Mouse (Mus musculus): ENCODE data around the gene Olfr913. TPM values are rescaled to one million over a fixed set of nuclear protein-coding genes. Genes with fewer than 3 reads are reported as not detected.

Olfr913 gene
- not detected in 2 replicates for polyA plus RNA-seq (2015; fragmentation: Nextera tagmentation; extraction: Ambion mirVana)

DNA sequence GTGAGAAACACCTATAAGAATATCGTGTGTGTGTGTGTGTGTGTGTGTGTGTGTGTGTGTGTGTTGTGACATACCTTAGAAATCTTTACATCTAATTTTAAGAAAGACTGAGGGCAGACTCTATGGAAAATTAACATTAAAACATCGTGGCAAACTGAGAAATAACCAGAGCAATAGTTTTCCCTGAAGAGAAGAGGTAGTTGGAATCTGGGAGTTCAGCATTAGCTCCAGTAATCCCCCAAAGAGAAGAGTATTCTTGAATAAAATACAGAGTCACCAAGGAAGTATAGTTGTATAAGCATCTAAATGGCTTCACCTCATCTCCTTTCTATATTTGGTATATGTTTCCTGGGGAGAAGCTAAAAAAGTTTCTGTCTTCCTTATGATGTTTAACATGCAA lies at the start of gene Olfr913:
Olfr913 (plus strand) TSS at position 301 of the 400 bp plus-strand sequence.
- Histone ChIP-seq H3K36me3 (ENCODE audit: control insufficient read depth, insufficient read depth, low read length) (no peaks in the 10 kb centered on the region), H3K9me3 (ENCODE audit: control insufficient read depth, low read length) (no peaks in the 10 kb centered on the region), H3K4me1 (ENCODE audit: control insufficient read depth, insufficient read depth, low read length) (no peaks in the 10 kb centered on the region), H3K27ac (ENCODE audit: low read length) (no peak within 1 kb of the TSS), H3K9ac (ENCODE audit: low read depth, low read length) (no peak within 1 kb of the TSS), H3K4me3 (ENCODE audit: low read length) (no peak within 1 kb of the TSS), H3K4me2 (ENCODE audit: low read depth, low read length) (no peak within 1 kb of the TSS), H3K27me3 (replicated peaks; ENCODE audit: control insufficient read depth, insufficient read depth, low read length) (no peaks in the 10 kb centered on the region)
- 54% methylated on average over 2 of the region's 2 CpGs for WGBS
- ATAC-seq, result no peak

DNA sequence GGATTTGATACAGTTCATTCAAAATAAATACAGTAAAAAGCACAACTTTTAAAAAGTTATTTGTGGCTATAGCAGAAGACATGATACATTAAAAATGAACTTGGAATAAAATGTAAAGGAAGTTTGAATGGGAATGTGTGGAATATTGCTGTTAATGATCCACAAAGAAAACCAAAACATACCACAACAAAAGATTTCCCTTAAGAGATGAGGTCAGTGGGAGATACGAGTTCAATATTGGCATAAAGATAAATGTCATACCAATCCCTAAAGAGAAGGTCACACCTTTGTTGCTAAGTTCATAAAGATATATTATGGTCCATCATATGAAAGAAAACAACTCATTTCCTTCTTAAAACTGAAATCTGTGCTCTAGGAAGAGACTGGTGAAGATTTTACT lies 12.7 kb upstream of the Olfr913 start, which contains the start of gene Olfr912:
Olfr912 (plus strand) TSS at position 301 of the 400 bp plus-strand sequence.
- Histone ChIP-seq H3K4me3 (ENCODE audit: low read length) (no peak within 1 kb of the TSS), H3K9ac (ENCODE audit: low read depth, low read length) (no peak within 1 kb of the TSS), H3K36me3 (ENCODE audit: control insufficient read depth, insufficient read depth, low read length) (no peaks in the 10 kb centered on the region), H3K27ac (ENCODE audit: low read length) (no peak within 1 kb of the TSS), H3K9me3 (ENCODE audit: control insufficient read depth, low read length) (no peaks in the 10 kb centered on the region), H3K4me1 (ENCODE audit: control insufficient read depth, insufficient read depth, low read length) (no peaks in the 10 kb centered on the region), H3K4me2 (ENCODE audit: low read depth, low read length) (no peak within 1 kb of the TSS), H3K27me3 (replicated peaks; ENCODE audit: control insufficient read depth, insufficient read depth, low read length) (no peaks in the 10 kb centered on the region)
- 58% methylated on average over 1 of the region's 1 CpGs for WGBS
- ATAC-seq, result no peak

DNA sequence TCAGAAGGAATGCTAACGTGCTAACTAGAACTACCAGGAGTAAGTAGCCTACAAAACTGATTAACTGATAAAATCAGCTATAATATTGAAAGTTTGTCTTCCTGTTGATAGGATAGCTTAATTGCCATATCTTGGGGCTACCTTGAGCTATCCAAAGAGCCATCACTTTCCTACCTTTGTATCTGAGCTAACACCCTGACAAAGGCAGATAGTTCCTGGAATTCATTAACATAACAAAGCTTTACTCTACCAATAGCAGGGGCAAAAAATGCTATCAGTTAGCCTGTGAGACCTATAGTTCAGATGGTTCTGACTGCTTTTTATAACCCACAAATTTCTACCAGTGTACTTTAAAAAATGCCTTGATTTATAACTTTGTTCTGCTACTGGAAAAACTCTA lies 1.5 kb upstream of the Olfr913 start:
- Histone ChIP-seq H3K27ac (ENCODE audit: low read length) (no peak overlapping the region), H3K27me3 (replicated peaks; ENCODE audit: control insufficient read depth, insufficient read depth, low read length) (no peaks in the 10 kb centered on the region), H3K4me1 (ENCODE audit: control insufficient read depth, insufficient read depth, low read length) (no peaks in the 10 kb centered on the region), H3K36me3 (ENCODE audit: control insufficient read depth, insufficient read depth, low read length) (no peaks in the 10 kb centered on the region), H3K9me3 (ENCODE audit: control insufficient read depth, low read length) (no peaks in the 10 kb centered on the region), H3K9ac (ENCODE audit: low read depth, low read length) (no peak overlapping the region), H3K4me3 (ENCODE audit: low read length) (no peak overlapping the region), H3K4me2 (ENCODE audit: low read depth, low read length) (no peak overlapping the region)
- 47% methylated on average over 1 of the region's 1 CpGs for WGBS
- ATAC-seq, result no peak

DNA sequence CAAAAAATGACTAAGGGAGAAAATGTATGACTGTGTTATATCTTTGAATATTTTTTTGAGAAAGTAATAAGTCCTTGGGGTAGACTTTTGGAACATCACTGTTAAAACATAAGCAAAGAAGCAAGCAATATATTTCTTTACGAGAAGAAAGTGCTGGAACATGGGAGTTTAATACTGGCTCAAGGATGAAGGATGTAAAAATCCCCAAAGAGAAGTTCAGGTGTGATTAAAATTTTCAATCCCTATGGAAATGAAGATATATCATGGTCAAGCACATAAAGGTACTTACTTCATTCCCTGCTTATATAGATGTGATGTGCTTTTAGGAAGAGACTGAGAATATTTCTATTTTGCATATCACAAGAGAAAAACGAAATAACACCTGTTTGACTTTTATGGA lies 12.2 kb downstream of the Olfr913 start, which contains the start of gene Olfr914:
Olfr914 (plus strand) TSS at position 301 of the 400 bp plus-strand sequence.
- H3K4me2 ChIP-seq (ENCODE audit: low read depth, low read length), result no peak within 1 kb of the TSS
- H3K27me3 ChIP-seq (replicated peaks; ENCODE audit: control insufficient read depth, insufficient read depth, low read length), result no peaks in the 10 kb centered on the region
- WGBS, result 62% methylated on average over 2 of the region's 2 CpGs
- no peaks in the 10 kb centered on the region for H3K36me3 ChIP-seq (ENCODE audit: control insufficient read depth, insufficient read depth, low read length)
- H3K9ac ChIP-seq (ENCODE audit: low read depth, low read length), result no peak within 1 kb of the TSS
- no peaks in the 10 kb centered on the region for H3K4me1 ChIP-seq (ENCODE audit: control insufficient read depth, insufficient read depth, low read length)
- H3K4me3 ChIP-seq (ENCODE audit: low read length), result no peak within 1 kb of the TSS
- no peak for ATAC-seq
- H3K27ac ChIP-seq (ENCODE audit: low read length), result no peak within 1 kb of the TSS
- no peaks in the 10 kb centered on the region for H3K9me3 ChIP-seq (ENCODE audit: control insufficient read depth, low read length)

DNA sequence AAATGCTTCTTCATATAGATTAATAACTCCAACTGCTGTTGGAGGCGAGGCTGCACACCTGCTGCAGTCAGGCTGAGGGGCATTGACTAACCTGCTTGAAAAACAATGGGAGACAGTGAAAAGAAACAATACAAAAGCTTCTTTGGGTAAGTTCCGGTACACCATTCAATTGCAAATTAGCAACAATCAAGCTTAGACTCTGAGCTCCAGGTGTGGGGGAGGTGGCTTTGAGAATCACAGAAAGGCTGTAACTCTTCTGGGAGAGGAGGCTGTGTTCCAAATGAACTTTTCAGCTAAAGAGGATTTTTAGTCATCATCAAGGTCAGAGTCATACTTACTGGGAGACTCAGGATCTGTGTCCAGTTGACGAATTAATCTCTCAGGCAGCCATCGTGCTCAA lies 39.8 kb downstream of the Olfr913 start:
- no peaks in the 10 kb centered on the region for H3K36me3 ChIP-seq (ENCODE audit: control insufficient read depth, insufficient read depth, low read length)
- no peaks in the 10 kb centered on the region for H3K4me1 ChIP-seq (ENCODE audit: control insufficient read depth, insufficient read depth, low read length)
- 82% methylated on average over 4 of the region's 4 CpGs for WGBS
- no peak overlapping the region for H3K4me3 ChIP-seq (ENCODE audit: low read length)
- no peaks in the 10 kb centered on the region for H3K27me3 ChIP-seq (replicated peaks; ENCODE audit: control insufficient read depth, insufficient read depth, low read length)
- no peak overlapping the region for H3K4me2 ChIP-seq (ENCODE audit: low read depth, low read length)
- H3K27ac ChIP-seq (ENCODE audit: low read length), result no peak overlapping the region
- H3K9ac ChIP-seq (ENCODE audit: low read depth, low read length), result no peak overlapping the region
- no peak for ATAC-seq
- H3K9me3 ChIP-seq (ENCODE audit: control insufficient read depth, low read length), result no peaks in the 10 kb centered on the region

Other genes starting within 250 kb of the Olfr913 start
- not detected in 2 replicates for gene Olfr898, start 244.3 kb upstream of the Olfr913 start, polyA plus RNA-seq (2015; fragmentation: Nextera tagmentation; extraction: Ambion mirVana)
- gene Olfr250, start 225.9 kb upstream of the Olfr913 start, polyA plus RNA-seq (2015; fragmentation: Nextera tagmentation; extraction: Ambion mirVana), result not detected in 2 replicates
- gene Olfr251, start 215.7 kb upstream of the Olfr913 start, polyA plus RNA-seq (2015; fragmentation: Nextera tagmentation; extraction: Ambion mirVana), result not detected in 2 replicates
- gene Olfr147, start 191.1 kb upstream of the Olfr913 start, polyA plus RNA-seq (2015; fragmentation: Nextera tagmentation; extraction: Ambion mirVana), result not detected in 2 replicates
- not detected in 2 replicates for gene Olfr901, start 163.3 kb upstream of the Olfr913 start, polyA plus RNA-seq (2015; fragmentation: Nextera tagmentation; extraction: Ambion mirVana)
- gene Olfr902, start 145.1 kb upstream of the Olfr913 start, polyA plus RNA-seq (2015; fragmentation: Nextera tagmentation; extraction: Ambion mirVana), result not detected in 2 replicates
- gene Olfr904, start 129.6 kb upstream of the Olfr913 start, polyA plus RNA-seq (2015; fragmentation: Nextera tagmentation; extraction: Ambion mirVana), result not detected in 2 replicates
- not detected in 2 replicates for gene Olfr905, start 121.7 kb upstream of the Olfr913 start, polyA plus RNA-seq (2015; fragmentation: Nextera tagmentation; extraction: Ambion mirVana)
- gene Olfr906, start 105.7 kb upstream of the Olfr913 start, polyA plus RNA-seq (2015; fragmentation: Nextera tagmentation; extraction: Ambion mirVana), result not detected in 2 replicates
- gene Olfr907, start 97.0 kb upstream of the Olfr913 start, polyA plus RNA-seq (2015; fragmentation: Nextera tagmentation; extraction: Ambion mirVana), result not detected in 2 replicates
- gene Olfr911-ps1, start 71.2 kb upstream of the Olfr913 start, polyA plus RNA-seq (2015; fragmentation: Nextera tagmentation; extraction: Ambion mirVana), result not detected in 2 replicates
- gene Olfr910, start 54.9 kb upstream of the Olfr913 start, polyA plus RNA-seq (2015; fragmentation: Nextera tagmentation; extraction: Ambion mirVana), result not detected in 2 replicates
- gene Olfr912, start 12.6 kb upstream of the Olfr913 start, polyA plus RNA-seq (2015; fragmentation: Nextera tagmentation; extraction: Ambion mirVana), result not detected in 2 replicates
- gene Olfr914, start 12.3 kb downstream of the Olfr913 start, polyA plus RNA-seq (2015; fragmentation: Nextera tagmentation; extraction: Ambion mirVana), result not detected in 2 replicates
- not detected in 2 replicates for gene Olfr916, start 67.1 kb downstream of the Olfr913 start, polyA plus RNA-seq (2015; fragmentation: Nextera tagmentation; extraction: Ambion mirVana)
- not detected in 2 replicates for gene Olfr917, start 73.1 kb downstream of the Olfr913 start, polyA plus RNA-seq (2015; fragmentation: Nextera tagmentation; extraction: Ambion mirVana)
- gene Olfr918, start 81.8 kb downstream of the Olfr913 start, polyA plus RNA-seq (2015; fragmentation: Nextera tagmentation; extraction: Ambion mirVana), result not detected in 2 replicates
- not detected in 2 replicates for gene Olfr919, start 110.9 kb downstream of the Olfr913 start, polyA plus RNA-seq (2015; fragmentation: Nextera tagmentation; extraction: Ambion mirVana)
- gene Vwa5a, start 125.5 kb downstream of the Olfr913 start, polyA plus RNA-seq (2015; fragmentation: Nextera tagmentation; extraction: Ambion mirVana), result 15.4 and 16.3 TPM in 2 replicates
- 0.04 TPM in 1 of 2 replicates, not detected in the other for gene Olfr920, start 159.5 kb downstream of the Olfr913 start, polyA plus RNA-seq (2015; fragmentation: Nextera tagmentation; extraction: Ambion mirVana)
- gene Olfr921, start 180.3 kb downstream of the Olfr913 start, polyA plus RNA-seq (2015; fragmentation: Nextera tagmentation; extraction: Ambion mirVana), result not detected in 2 replicates
- not detected in 2 replicates for gene Olfr922, start 221.9 kb downstream of the Olfr913 start, polyA plus RNA-seq (2015; fragmentation: Nextera tagmentation; extraction: Ambion mirVana)
- not detected in 2 replicates for gene Olfr923, start 233.8 kb downstream of the Olfr913 start, polyA plus RNA-seq (2015; fragmentation: Nextera tagmentation; extraction: Ambion mirVana)

All from intestine, embryonic 16.5 days (tissue).